Mouse (Mus musculus) CH12F3 (cell line): ENCODE results near the gene Gon7.

ENCODE experiments used
- in situ Hi-C: fragments of 300-500 bp; cut with MboI; formaldehyde crosslinking; loops from 2 replicates; pipeline ENCODE4 v1.14.3; 2020; ENCODE audit warnings: low sequenced_read_pairs

Gon7 gene

GRCm38 (mm10) chr12:102743036-102743588, 14.5 kb downstream of the Gon7 start:
- in situ Hi-C loops: no loop called here

- in situ Hi-C loops: no loop called here
Observed at GRCm38 (mm10) chr12:102742056-102742455, 15.5 kb downstream of the Gon7 start.

- in situ Hi-C loops: no loop called here
Observed at GRCm38 (mm10) chr12:102740285-102740684, 17.3 kb downstream of the Gon7 start.

GRCm38 (mm10) chr12:102739096-102739495, 18.5 kb downstream of the Gon7 start:
- in situ Hi-C loops: no loop called here

GRCm38 (mm10) chr12:102733381-102733780, 24.2 kb downstream of the Gon7 start:
- in situ Hi-C loops: no loop called here

- in situ Hi-C loops: no loop called here
Observed at GRCm38 (mm10) chr12:102730798-102731619, 26.6 kb downstream of the Gon7 start.

GRCm38 (mm10) chr12:102729855-102730797, 27.5 kb downstream of the Gon7 start:
- in situ Hi-C loops: loop anchor here (10.0 kb wide), 1 partner anchor 225 kb away; no protein-coding TSS in a partner anchor

- in situ Hi-C loops: loop anchor here (10.0 kb wide), 1 partner anchor 221 kb away; no protein-coding TSS in a partner anchor
Observed at GRCm38 (mm10) chr12:102725761-102726175, 31.8 kb downstream of the Gon7 start.

GRCm38 (mm10) chr12:102725146-102725545, 32.5 kb downstream of the Gon7 start:
- in situ Hi-C loops: loop anchor here (10.0 kb wide), 1 partner anchor 220 kb away; no protein-coding TSS in a partner anchor

GRCm38 (mm10) chr12:102723861-102724260, 33.7 kb downstream of the Gon7 start:
- in situ Hi-C loops: loop anchor here (10.0 kb wide), 1 partner anchor 219 kb away; no protein-coding TSS in a partner anchor

- in situ Hi-C loops: loop anchor here (10.0 kb wide), 1 partner anchor 218 kb away; no protein-coding TSS in a partner anchor
Observed at GRCm38 (mm10) chr12:102722966-102723365, 34.6 kb downstream of the Gon7 start.

- in situ Hi-C loops: loop anchor here (10.0 kb wide), 1 partner anchor 218 kb away; no protein-coding TSS in a partner anchor
Observed at GRCm38 (mm10) chr12:102722451-102722850, 35.2 kb downstream of the Gon7 start.

GRCm38 (mm10) chr12:102719552-102720315, 37.9 kb downstream of the Gon7 start:
- in situ Hi-C loops: loop anchor here (10.0 kb wide), 1 partner anchor 215 kb away; no protein-coding TSS in a partner anchor

- in situ Hi-C loops: no loop called here
Observed at GRCm38 (mm10) chr12:102714654-102715395, 42.8 kb downstream of the Gon7 start.

- in situ Hi-C loops: no loop called here
Observed at GRCm38 (mm10) chr12:102714116-102714515, 43.5 kb downstream of the Gon7 start.

GRCm38 (mm10) chr12:102713153-102713865, 44.3 kb downstream of the Gon7 start:
- in situ Hi-C loops: no loop called here

- in situ Hi-C loops: no loop called here
Observed at GRCm38 (mm10) chr12:102710851-102711375, 46.7 kb downstream of the Gon7 start.

- in situ Hi-C loops: loop anchor here (5.0 kb wide), 1 partner anchor 133 kb away; no protein-coding TSS in a partner anchor
Observed at GRCm38 (mm10) chr12:102709896-102710295, 47.7 kb downstream of the Gon7 start.
